Mouse (Mus musculus): ENCODE data around the gene Ppp2r5a.

Ppp2r5a gene

DNA sequence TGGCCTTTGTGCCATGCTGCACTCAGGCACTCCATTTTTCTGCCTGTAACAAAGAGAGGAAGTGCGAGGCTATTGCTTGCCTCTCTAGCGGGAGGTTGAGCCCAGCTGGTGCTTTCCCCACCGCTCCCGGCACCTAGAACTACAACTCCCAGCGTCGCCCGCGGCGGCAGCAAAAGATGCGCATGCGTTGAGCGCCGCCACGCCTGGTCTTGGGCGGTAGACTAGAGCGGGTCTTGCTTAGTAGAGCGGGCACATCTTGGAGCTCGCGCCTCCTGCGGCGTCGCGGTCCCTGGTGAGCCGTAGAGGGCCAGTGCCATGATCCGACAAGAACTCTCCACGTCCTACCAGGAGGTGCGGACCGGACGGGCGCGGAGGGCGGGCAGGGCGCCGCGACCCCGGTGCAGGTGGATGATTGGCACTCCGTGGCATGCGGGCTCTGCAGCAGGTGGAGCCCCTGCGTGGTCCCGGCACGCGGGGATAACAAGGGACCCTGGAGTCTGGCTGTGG is 77.3 kb downstream of the Ppp2r5a start, which contains the start of gene Tmem206:
TSS of gene Tmem206 (plus strand) at position 187 of the 507 bp plus-strand sequence.
- DNase-seq (ENCODE audit: low spot score): peak; percentile 95

DNA sequence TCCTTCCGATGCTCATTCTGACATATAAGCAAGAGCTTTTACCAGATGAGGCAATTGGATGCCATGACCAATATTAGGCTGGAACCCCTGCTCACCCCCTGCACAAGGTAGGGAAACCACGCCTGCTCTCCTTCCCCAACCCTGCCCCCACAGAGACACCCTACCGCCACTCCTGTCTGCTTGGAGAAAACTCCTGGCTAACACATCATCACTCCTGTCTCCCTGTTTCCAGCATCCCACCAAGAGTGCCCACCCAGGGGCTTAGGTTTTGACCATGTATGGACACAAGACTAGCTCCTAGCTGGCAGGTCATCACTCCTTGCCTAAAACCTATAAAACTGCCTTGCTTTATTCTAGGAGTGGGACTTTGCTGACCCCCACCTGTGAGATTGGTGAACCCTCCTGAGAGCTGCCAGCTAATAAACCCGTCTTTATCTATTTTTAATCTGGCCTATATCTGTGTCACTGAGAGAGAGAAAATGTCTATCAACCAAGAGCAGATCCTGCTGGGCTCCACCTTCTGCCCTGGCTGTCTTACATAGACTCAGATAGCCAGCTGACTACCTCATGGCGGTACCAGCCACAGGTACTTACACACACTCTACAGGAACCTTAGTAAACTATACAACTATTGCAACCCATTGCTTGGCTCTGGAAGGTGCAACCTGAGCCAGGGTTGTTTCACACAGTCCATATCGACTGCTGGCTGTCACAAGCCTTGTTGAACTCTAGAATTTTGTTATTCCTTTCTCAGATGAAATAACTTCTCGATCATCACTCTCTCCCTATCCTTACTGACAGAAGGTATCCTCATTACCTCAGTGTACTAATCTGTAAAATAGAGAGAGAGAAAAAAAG is 78.1 kb downstream of the Ppp2r5a start:
- DNase-seq (ENCODE audit: low spot score): no peak

DNA sequence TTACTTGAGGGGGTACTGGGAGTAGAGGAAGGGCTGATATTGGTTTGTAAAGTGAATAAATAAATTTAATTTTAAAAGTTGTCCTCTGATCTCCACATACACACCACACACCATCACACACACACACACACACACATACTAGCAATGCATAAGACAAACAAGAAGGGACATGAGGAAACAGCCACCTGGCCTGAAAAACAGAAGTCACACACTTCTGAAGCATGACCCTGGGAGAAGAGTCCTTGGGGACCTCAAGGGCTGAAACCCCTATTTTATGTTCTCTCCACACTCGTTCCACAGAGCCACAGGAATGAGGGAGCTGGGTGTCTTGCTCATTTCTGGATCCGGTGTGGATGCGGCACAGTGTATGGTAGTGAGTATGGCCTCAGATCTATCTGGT is 79.7 kb downstream of the Ppp2r5a start:
- DNase-seq (ENCODE audit: low spot score): no peak

DNA sequence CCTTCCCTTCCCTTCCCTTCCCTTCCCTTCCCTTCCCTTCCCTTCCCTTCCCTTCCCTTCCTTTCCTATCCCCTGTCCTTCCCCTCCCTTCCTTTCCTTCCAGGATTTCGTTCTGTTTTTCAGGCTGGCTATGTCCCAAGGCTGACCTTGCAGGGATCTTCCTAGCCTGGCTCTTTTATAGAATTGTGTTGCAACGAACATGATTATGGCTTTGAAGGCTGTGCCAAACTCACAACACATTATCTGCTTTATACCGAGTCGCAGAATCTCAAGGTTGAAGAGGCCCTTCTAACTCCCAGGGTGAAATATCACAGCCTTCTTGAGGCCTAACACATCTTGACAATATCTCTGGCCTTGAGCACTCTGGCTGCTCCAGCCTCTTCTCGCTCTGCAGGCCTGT is 84.4 kb downstream of the Ppp2r5a start:
- DNase-seq (ENCODE audit: low spot score): no peak

DNA sequence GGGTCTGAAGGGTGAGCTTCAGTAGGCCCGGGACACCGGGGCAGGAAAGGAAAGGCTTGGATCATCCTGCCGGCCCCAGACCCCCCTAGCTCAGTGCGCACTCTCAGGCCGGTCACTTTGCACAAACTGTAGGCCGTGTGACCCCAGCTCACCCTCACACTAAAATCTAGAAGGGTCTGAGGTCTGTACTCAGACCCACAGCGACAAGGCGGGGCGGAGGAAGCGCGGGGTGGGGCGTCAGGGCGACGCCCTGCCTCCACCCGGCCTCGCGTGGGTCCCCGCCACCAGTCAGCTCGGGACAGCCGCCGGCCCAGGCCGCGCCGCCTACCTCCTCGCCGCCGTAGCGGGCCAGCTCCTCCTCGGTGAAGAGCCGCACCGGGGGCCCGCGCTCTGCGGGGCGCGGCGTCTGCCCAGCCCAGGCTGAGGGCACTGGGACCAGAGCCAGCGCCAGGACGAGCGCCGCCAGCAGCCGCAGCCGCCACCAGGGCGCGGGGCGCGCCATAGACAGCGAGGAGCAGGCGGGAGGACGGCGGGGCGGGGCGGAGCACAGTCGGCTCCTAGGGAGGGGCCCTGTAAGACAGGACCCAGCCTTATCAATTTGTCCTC is 85.4 kb downstream of the Ppp2r5a start, which contains the start of gene Nenf:
TSS of gene Nenf (minus strand) at position 604 of the 606 bp plus-strand sequence.
- DNase-seq (ENCODE audit: low spot score): peak; percentile 76

DNA sequence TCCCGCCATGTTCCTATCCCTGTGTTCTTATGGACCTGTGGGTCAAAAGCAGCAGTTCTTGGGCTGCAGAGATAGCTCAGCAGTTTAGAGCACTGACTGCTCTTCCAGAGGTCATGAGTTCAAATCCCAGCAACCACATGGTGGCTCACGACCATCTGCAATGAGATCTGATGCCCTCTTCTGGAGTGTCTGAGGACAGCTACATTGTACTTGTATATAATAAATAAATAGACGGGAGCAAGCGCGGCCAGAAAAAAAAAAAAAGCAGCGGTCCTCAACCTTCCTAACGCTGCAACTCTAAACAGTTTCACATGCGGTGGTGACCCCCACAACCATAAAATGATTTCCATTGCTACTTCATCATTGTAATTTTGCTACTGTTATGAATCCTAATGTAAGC is 86.3 kb downstream of the Ppp2r5a start:
- no peak for DNase-seq (ENCODE audit: low spot score)

DNA sequence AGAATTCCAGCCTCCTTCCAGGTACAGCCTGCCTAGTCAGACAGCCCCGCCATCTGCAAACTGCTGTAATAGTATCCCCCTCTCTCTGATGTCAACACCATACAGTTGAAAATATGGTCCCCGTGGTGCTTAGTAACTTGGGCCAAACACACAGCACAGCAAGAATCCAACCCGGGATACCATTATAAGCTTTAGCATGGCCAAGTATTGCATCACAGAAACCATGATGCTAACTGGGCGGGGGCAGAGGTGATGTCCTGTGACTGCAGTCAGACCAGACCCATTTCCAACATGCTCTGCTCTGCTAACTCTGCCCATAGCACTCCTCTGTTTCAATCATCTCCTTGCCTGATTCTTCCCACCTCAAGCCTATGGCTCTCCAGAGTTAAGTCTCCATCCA is 89.1 kb downstream of the Ppp2r5a start:
- no peak for DNase-seq (ENCODE audit: low spot score)

DNA sequence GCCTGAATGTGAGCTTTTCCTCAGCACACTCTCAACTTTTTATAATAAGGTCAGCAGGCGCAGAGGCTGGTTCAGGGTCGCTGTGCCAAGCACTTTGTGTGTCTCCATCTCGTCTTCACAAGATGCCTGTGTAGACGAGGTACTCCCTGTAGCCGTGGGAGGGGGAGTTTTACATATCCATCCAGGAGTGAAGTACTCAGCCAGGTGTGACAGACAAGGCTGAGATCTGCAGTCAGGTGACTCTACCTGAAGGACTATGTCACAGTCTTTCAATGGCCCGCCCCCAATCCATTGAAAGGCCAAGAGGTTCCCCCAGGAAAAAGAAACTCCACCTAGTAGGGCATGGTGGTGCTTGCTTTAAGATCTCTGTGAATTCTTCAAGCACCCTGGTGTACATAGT is 89.9 kb downstream of the Ppp2r5a start:
- no peak for DNase-seq (ENCODE audit: low spot score)

DNA sequence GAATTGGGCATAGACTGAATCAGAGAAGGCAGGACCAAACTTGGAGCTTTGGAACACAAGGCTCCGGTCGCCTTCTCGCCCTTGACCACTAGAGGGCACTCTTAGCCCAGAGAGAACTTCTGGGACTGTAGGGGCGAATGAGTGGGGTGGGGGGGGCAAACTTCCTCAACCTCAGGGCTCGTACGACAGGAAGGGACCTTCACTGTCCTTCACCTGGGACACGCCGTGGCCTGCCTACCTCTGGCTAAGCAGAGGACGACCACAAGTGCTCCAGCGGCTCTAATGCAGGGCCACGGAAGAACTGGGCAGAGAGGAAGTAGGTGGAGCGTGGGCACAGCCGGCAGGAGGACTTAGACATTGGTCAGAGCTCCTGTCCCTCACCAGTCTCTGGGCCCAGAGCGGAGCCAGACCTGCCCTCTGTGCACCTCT is 90.5 kb downstream of the Ppp2r5a start:
- DNase-seq (ENCODE audit: low spot score): peak; percentile 88

DNA sequence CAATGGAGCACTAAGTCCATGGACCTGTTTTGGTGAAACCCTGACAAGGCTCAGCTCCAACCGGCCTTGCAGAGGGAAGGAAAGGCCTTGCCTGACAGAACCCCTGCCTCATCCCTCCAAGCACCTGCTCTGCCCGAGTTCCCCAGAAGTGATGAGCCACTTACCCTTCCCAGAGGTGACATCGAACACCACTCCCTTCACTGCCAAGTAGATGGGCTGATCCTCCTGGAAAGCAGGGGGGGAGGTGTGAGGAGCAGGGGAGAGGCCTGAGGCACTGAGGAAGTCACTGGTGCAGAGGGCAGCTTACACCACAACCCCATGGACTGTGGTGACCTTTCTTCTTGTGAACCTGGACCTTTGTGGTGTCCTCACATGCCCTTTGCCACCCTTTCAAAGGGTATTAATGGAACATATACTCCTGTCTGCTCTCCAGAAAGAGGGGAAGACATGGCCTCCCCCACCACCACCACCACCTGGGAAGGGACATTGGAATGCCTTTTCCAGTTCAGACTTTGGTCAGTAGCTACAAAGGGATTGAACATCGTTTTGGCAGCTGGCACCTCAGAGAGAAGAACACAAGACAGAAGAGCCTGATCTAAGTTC is 91.7 kb downstream of the Ppp2r5a start:
- DNase-seq (ENCODE audit: low spot score): no peak

DNA sequence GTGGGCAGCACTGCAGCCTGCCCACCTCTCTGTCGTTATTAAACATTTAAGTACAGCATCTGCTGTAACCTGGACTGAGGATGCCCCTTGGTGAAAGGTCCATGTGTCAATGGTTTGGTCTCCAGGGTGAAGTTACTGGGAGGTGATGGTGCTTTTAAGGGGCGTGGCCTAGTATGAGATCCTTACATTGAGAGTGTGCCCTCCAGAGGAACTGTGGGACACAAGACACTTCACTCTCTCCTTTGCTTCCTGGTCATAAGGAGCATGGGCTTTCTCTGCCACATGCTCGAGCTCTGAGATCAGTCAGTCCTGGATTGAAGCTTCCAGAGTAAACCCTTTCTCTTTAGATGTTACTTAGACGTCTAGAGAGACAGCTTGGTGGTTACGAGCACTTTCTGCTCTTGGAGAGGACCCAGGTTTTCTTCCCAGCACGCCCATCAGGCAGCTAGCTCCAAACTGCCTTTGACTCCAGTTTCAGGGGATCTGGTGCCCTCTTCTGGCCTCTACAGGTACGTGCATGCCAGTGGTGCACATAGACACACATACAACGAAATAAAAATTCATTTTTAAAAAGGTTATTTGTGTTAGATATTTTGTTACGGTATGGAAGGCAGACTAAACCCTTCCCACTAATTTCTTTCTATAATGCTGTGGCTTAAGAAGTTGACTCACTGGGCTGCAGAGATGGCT is 95.2 kb downstream of the Ppp2r5a start:
- DNase-seq (ENCODE audit: low spot score): no peak

DNA sequence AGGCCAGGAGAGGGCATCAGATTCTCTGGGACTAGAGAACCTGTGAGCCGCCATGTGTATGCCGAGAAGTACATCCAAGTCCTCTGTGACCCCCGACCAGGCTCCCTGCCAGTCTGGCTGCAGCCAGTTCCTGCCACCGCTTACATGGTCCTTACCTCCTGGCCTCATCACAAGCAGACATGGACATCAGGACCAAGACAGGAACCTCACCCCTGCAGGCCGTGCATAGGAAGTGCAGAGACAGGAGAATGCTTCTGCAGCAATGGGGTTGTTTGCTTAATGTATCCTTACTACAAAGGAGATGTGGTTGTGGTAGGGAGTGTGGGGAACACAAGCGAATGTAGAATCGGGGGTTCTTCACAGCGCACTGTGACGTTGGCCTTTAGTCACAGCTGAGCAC is 96.8 kb downstream of the Ppp2r5a start:
- no peak for DNase-seq (ENCODE audit: low spot score)

DNA sequence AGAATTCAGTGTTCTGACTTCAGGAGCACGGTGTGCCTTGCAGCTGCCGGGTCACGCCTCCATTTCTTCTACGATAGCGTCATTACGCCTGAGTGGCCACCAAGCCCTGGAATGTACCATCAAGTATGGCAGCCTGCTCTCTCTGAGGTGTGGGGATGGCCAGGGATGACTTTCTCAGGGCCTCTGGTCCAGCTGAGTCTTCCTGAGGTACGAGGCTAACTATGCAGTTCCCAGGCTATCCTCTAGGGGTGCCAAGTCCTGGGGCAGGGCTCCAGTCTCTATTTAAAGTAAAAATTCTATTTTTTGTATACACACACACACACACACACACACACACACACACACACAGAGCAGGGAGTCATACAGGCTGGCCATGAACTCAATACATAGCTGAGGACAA is 97.5 kb downstream of the Ppp2r5a start:
- DNase-seq (ENCODE audit: low spot score): no peak

DNA sequence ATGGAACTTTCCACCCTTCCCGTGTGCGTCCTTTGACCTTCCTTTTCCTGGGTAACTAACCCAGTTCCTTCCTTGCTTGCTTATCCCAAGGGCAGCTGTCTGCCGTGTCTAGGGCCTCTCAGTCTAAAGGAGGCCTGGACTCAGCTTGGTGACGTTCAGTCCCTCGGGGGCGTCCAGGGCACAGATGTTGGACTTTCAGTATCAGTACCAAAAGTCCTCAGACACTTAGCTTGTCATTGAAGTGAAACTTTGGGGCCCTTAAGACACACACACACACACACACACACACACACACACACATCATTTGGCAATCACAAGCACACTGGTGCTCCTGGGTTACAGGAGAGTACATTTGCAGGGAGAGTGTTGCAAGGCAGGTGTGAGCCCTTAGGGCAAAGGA is 98.9 kb downstream of the Ppp2r5a start:
- no peak for DNase-seq (ENCODE audit: low spot score)

DNA sequence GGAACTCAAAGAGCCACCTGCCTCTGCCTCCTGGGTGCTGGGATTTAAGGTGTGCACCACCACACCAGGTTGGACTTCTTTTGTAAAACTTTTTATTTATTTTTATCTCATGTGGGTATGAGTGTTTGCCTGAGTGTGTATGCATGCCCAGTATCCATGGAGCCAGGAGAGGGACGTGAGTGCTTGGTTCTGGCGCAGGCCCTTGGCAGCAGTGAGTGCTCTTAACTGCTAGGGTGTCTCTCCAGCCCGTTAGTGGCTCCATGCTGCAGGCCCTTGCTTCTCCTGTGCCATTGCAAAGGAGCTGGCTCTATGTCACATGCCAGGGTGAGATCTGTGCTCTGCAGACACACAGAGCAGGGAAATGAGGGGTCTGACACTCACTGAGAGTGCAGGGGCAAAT is 99.3 kb downstream of the Ppp2r5a start:
- no peak for DNase-seq (ENCODE audit: low spot score)

All from layer of hippocampus, adult 11-12 months (tissue).